Mouse (Mus musculus): Measurements from ENCODE around the gene Ptprk. TPM values are rescaled to one million over a fixed set of nuclear protein-coding genes. Genes with fewer than 3 reads are reported as not detected.

Gene Ptprk
- polyA plus RNA-seq, 1 experiment from 2014 or later = 22.3 TPM

DNA sequence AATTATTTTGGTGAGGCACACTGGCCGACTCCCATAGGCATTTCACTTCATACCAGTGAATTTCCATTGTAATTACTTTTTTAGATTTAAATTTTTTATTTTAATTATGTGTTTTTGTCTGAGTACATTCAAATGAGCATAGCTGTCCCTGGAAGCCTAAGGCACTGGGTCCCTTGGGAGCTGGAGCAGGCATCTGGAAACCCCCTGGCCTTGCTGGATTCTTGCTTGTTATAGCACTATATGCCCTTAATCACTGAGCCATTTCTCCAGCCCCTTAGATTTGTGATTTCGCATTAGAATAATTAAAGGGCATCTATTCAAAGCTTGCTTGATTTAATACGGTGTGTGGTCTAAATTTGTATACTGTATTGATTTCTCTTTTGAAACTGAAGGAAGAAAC, 126.0 kb downstream of the Ptprk start:
- 92% methylated on average over 3 of the region's 3 CpGs for WGBS

DNA sequence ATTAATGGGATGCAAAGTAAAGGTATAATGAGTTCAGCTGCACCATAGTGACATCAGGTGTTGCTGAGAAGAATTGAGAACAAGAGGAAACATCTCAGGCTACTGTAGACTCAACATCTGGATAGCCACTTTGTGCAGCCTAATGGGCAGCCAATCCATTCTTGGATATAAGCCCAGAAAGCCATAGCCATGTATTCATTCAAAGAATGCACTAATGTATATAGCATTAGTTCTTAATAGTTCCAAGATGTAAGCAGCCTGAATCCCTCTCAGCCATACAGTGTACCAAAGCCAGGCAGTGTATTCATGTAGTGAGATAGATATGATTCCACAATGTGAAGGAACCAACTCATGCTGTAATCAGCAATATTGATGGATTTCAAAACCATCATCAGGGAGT, 134.8 kb downstream of the Ptprk start:
- Histone ChIP-seq H3K4me2 (ENCODE audit: low read depth, low read length) (no peak overlapping the region), H3K36me3 (replicated peaks; ENCODE audit: control insufficient read depth, insufficient read depth, low read depth, low read length) (no peaks in the 10 kb centered on the region), H3K4me1 (ENCODE audit: control insufficient read depth, insufficient read depth, low read length) (no peaks in the 10 kb centered on the region), H3K27me3 (ENCODE audit: control insufficient read depth, insufficient read depth, low read length) (no peaks in the 10 kb centered on the region), H3K27ac (replicated peaks; ENCODE audit: low read depth, low read length) (no peak overlapping the region), H3K9me3 (replicated peaks; ENCODE audit: control insufficient read depth, low read length) (no peaks in the 10 kb centered on the region), H3K4me3 (ENCODE audit: low read depth, low read length) (no peak overlapping the region), H3K9ac (replicated peaks; ENCODE audit: low read length) (no peak overlapping the region)
- DNase-seq (ENCODE audit: low spot score) = no peak
- ATAC-seq (replicated peaks; ENCODE audit: insufficient number of reproducible peaks, low FRiP score, low TSS enrichment, low read depth) = no peak

More for the DNA sequence above, 126.0 kb downstream of the Ptprk start:
- H3K4me1 ChIP-seq (ENCODE audit: control insufficient read depth, insufficient read depth, low read length) = no peaks in the 10 kb centered on the region
- H3K27ac ChIP-seq (replicated peaks; ENCODE audit: low read depth, low read length) = no peak overlapping the region
- no peak overlapping the region for H3K4me3 ChIP-seq (ENCODE audit: low read depth, low read length)
- H3K27me3 ChIP-seq (ENCODE audit: control insufficient read depth, insufficient read depth, low read length) = no peaks in the 10 kb centered on the region
- no peak overlapping the region for H3K9ac ChIP-seq (replicated peaks; ENCODE audit: low read length)
- no peaks in the 10 kb centered on the region for H3K9me3 ChIP-seq (replicated peaks; ENCODE audit: control insufficient read depth, low read length)
- no peaks in the 10 kb centered on the region for H3K36me3 ChIP-seq (replicated peaks; ENCODE audit: control insufficient read depth, insufficient read depth, low read depth, low read length)
- no peak for ATAC-seq (replicated peaks; ENCODE audit: insufficient number of reproducible peaks, low FRiP score, low TSS enrichment, low read depth)
- H3K4me2 ChIP-seq (ENCODE audit: low read depth, low read length) = no peak overlapping the region
- DNase-seq (ENCODE audit: low spot score) = no peak

DNA sequence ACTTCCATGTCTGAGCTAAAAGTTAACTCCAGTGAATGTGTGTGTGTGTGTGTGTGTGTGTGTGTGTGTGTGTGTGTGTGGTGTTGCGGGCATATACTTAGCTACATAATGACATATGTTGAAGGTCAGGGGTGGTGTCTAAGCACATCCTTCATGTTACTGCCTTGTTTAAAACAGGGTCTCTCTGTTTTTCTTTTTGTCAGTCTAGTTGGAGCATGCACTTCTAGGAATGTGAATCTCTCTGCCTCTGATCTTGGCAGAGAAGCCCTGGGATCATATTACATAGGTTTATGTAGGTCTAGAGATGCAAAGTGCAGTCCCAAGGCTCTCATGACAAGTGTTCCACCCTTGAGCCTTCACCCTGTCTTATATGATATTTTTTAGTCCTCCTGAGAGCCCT, 137.5 kb downstream of the Ptprk start:
- Histone ChIP-seq H3K4me1 (ENCODE audit: control insufficient read depth, insufficient read depth, low read length) (no peaks in the 10 kb centered on the region), H3K4me3 (ENCODE audit: low read depth, low read length) (no peak overlapping the region), H3K4me2 (ENCODE audit: low read depth, low read length) (no peak overlapping the region), H3K9me3 (replicated peaks; ENCODE audit: control insufficient read depth, low read length) (no peaks in the 10 kb centered on the region), H3K9ac (replicated peaks; ENCODE audit: low read length) (no peak overlapping the region), H3K36me3 (replicated peaks; ENCODE audit: control insufficient read depth, insufficient read depth, low read depth, low read length) (no peaks in the 10 kb centered on the region), H3K27me3 (ENCODE audit: control insufficient read depth, insufficient read depth, low read length) (no peaks in the 10 kb centered on the region), H3K27ac (replicated peaks; ENCODE audit: low read depth, low read length) (no peak overlapping the region)
- WGBS = 69% methylated on average over 1 of the region's 1 CpGs
- DNase-seq (ENCODE audit: low spot score) = no peak
- no peak for ATAC-seq (replicated peaks; ENCODE audit: insufficient number of reproducible peaks, low FRiP score, low TSS enrichment, low read depth)

DNA sequence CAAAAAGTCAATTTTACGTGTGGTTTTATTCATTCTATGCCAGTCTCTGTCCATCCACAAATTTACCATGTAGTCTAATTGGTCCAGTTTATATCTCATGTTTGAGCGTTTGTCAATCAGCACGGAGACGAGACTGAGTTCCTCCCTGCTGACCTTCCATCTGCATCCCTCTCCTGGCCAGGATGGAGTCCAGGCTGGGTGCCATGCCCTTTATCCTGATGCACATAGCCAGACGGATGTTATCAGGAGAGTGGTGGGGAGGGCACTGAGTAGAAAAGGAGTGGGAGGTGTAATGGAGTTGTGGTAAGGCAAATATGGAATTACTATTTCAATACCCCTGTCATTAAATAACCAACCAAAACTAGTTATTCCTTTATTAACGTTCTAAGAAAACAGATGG, 140.5 kb downstream of the Ptprk start:
- H3K4me3 ChIP-seq (ENCODE audit: low read depth, low read length) = no peak overlapping the region
- no peak for DNase-seq (ENCODE audit: low spot score)

GRCm38 (mm10) chr10:28223602-28224001, 149.0 kb downstream of the Ptprk start:
- no peak for ATAC-seq (replicated peaks; ENCODE audit: insufficient number of reproducible peaks, low FRiP score, low TSS enrichment, low read depth)
- WGBS = 77% methylated on average over 6 of the region's 6 CpGs

More for the DNA sequence above, 140.5 kb downstream of the Ptprk start:
- H3K9ac ChIP-seq (replicated peaks; ENCODE audit: low read length) = no peak overlapping the region
- no peaks in the 10 kb centered on the region for H3K4me1 ChIP-seq (ENCODE audit: control insufficient read depth, insufficient read depth, low read length)
- WGBS = 83% methylated on average over 6 of the region's 6 CpGs
- no peak for ATAC-seq (replicated peaks; ENCODE audit: insufficient number of reproducible peaks, low FRiP score, low TSS enrichment, low read depth)
- no peaks in the 10 kb centered on the region for H3K9me3 ChIP-seq (replicated peaks; ENCODE audit: control insufficient read depth, low read length)
- H3K27me3 ChIP-seq (ENCODE audit: control insufficient read depth, insufficient read depth, low read length) = no peaks in the 10 kb centered on the region
- H3K4me2 ChIP-seq (ENCODE audit: low read depth, low read length) = no peak overlapping the region
- no peaks in the 10 kb centered on the region for H3K36me3 ChIP-seq (replicated peaks; ENCODE audit: control insufficient read depth, insufficient read depth, low read depth, low read length)
- H3K27ac ChIP-seq (replicated peaks; ENCODE audit: low read depth, low read length) = no peak overlapping the region

DNA sequence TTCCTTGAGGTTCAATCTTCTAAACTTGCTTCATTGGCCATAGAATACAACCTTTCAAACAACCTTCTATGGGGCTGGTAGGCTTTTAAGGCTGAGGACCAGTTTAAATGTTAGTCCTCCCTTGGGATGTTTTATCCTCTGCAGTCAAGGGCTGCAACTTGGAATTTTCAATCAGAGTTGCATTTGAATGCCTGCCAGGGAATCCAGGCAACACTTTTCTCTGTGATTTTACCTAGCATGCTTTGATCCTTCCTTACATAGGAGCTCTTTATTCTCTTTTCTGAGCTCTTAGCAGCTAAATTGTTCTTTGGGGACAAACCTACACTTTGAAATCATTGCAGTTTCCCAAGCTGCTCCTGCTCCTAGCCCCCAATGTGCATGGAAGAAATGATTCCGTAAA, 149.8 kb downstream of the Ptprk start:
- Histone ChIP-seq H3K27ac (replicated peaks; ENCODE audit: low read depth, low read length) (no peak overlapping the region), H3K4me3 (ENCODE audit: low read depth, low read length) (no peak overlapping the region), H3K4me1 (ENCODE audit: control insufficient read depth, insufficient read depth, low read length) (no peaks in the 10 kb centered on the region; the same call in 1 of the 2 replicates), H3K9me3 (replicated peaks; ENCODE audit: control insufficient read depth, low read length) (no peaks in the 10 kb centered on the region), H3K36me3 (replicated peaks; ENCODE audit: control insufficient read depth, insufficient read depth, low read depth, low read length) (no peaks in the 10 kb centered on the region), H3K9ac (replicated peaks; ENCODE audit: low read length) (no peak overlapping the region), H3K4me2 (ENCODE audit: low read depth, low read length) (no peak overlapping the region), H3K27me3 (ENCODE audit: control insufficient read depth, insufficient read depth, low read length) (no peaks in the 10 kb centered on the region)
- WGBS = 68% methylated on average over 1 of the region's 1 CpGs
- ATAC-seq (replicated peaks; ENCODE audit: insufficient number of reproducible peaks, low FRiP score, low TSS enrichment, low read depth) (no peak), DNase-seq (ENCODE audit: low spot score) (no peak)

More at GRCm38 (mm10) chr10:28223602-28224001, 149.0 kb downstream of the Ptprk start:
- no peaks in the 10 kb centered on the region for H3K36me3 ChIP-seq (replicated peaks; ENCODE audit: control insufficient read depth, insufficient read depth, low read depth, low read length)
- no peaks in the 10 kb centered on the region; the same call in 1 of the 2 replicates for H3K4me1 ChIP-seq (ENCODE audit: control insufficient read depth, insufficient read depth, low read length)
- no peak for DNase-seq (ENCODE audit: low spot score)
- H3K9me3 ChIP-seq (replicated peaks; ENCODE audit: control insufficient read depth, low read length) = no peaks in the 10 kb centered on the region
- H3K27ac ChIP-seq (replicated peaks; ENCODE audit: low read depth, low read length) = no peak overlapping the region
- H3K27me3 ChIP-seq (ENCODE audit: control insufficient read depth, insufficient read depth, low read length) = no peaks in the 10 kb centered on the region
- no peak overlapping the region for H3K4me2 ChIP-seq (ENCODE audit: low read depth, low read length)
- H3K4me3 ChIP-seq (ENCODE audit: low read depth, low read length) = no peak overlapping the region
- no peak overlapping the region for H3K9ac ChIP-seq (replicated peaks; ENCODE audit: low read length)

- peak; percentile 50 for DNase-seq (ENCODE audit: low spot score)
- WGBS = 20% methylated on average over 5 of the region's 5 CpGs
- H3K27me3 ChIP-seq (ENCODE audit: control insufficient read depth, insufficient read depth, low read length) = no peaks in the 10 kb centered on the region
- H3K4me2 ChIP-seq (ENCODE audit: low read depth, low read length) = no peak overlapping the region
- H3K9ac ChIP-seq (replicated peaks; ENCODE audit: low read length) = no peak overlapping the region
- H3K4me3 ChIP-seq (ENCODE audit: low read depth, low read length) = no peak overlapping the region
- ATAC-seq (replicated peaks; ENCODE audit: insufficient number of reproducible peaks, low FRiP score, low TSS enrichment, low read depth) = 0 out of 2 replicates have a peak, but pooled peaks have one; percentile 29
- no peak overlapping the region for H3K27ac ChIP-seq (replicated peaks; ENCODE audit: low read depth, low read length)
- H3K4me1 ChIP-seq (ENCODE audit: control insufficient read depth, insufficient read depth, low read length) = no peaks in the 10 kb centered on the region; the same call in 1 of the 2 replicates
- H3K36me3 ChIP-seq (replicated peaks; ENCODE audit: control insufficient read depth, insufficient read depth, low read depth, low read length) = no peaks in the 10 kb centered on the region
- no peaks in the 10 kb centered on the region for H3K9me3 ChIP-seq (replicated peaks; ENCODE audit: control insufficient read depth, low read length)
These were observed 151.0 kb downstream of the Ptprk start for GRCm38 (mm10) chr10:28225536-28226075.

GRCm38 (mm10) chr10:28227732-28228131, 153.1 kb downstream of the Ptprk start:
- Histone ChIP-seq H3K27me3 (ENCODE audit: control insufficient read depth, insufficient read depth, low read length) (no peaks in the 10 kb centered on the region), H3K27ac (replicated peaks; ENCODE audit: low read depth, low read length) (no peak overlapping the region), H3K9me3 (replicated peaks; ENCODE audit: control insufficient read depth, low read length) (no peaks in the 10 kb centered on the region), H3K36me3 (replicated peaks; ENCODE audit: control insufficient read depth, insufficient read depth, low read depth, low read length) (no peaks in the 10 kb centered on the region), H3K4me1 (ENCODE audit: control insufficient read depth, insufficient read depth, low read length) (no peaks in the 10 kb centered on the region; the same call in 1 of the 2 replicates), H3K4me2 (ENCODE audit: low read depth, low read length) (no peak overlapping the region), H3K9ac (replicated peaks; ENCODE audit: low read length) (no peak overlapping the region), H3K4me3 (ENCODE audit: low read depth, low read length) (no peak overlapping the region)
- ATAC-seq (replicated peaks; ENCODE audit: insufficient number of reproducible peaks, low FRiP score, low TSS enrichment, low read depth) (no peak), DNase-seq (ENCODE audit: low spot score) (no peak)
- 88% methylated on average over 4 of the region's 4 CpGs for WGBS
